Mouse (Mus musculus): ENCODE data around the gene Zfp212.

Gene Zfp212

GRCm38 (mm10) chr6:47920447-47921340 lies at the start of gene Zfp212:
Zfp212 (plus strand) TSS chr6:47920476.
- peak; percentile 77 for DNase-seq (ENCODE audit: low spot score)

GRCm38 (mm10) chr6:47872266-47872665 lies 48.0 kb upstream of the Zfp212 start:
- DNase-seq (ENCODE audit: low spot score), result no peak

DNA sequence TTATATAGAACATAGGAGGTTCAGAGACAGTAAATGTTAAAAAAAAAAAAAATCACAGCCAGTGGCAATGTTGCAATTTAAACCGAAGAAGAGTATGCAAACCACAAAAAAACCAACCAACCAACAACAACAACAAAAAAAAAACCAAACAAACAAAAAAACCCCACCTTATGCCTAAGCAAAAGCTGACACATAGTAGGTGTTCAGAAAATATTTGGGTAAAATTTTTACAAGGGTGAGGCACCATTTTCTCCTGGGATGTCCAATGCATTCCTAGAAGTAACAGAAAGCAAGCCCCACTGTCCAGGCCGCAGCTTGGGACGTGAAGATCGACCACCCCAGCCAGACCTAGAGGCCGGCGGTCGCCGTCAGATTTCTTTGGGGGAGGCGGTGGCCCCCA lies 43.2 kb upstream of the Zfp212 start, which contains the start of gene Zfp282:
Zfp282 (plus strand) TSS at position 147 of the 400 bp plus-strand sequence.
- no peak for DNase-seq (ENCODE audit: low spot score)

DNA sequence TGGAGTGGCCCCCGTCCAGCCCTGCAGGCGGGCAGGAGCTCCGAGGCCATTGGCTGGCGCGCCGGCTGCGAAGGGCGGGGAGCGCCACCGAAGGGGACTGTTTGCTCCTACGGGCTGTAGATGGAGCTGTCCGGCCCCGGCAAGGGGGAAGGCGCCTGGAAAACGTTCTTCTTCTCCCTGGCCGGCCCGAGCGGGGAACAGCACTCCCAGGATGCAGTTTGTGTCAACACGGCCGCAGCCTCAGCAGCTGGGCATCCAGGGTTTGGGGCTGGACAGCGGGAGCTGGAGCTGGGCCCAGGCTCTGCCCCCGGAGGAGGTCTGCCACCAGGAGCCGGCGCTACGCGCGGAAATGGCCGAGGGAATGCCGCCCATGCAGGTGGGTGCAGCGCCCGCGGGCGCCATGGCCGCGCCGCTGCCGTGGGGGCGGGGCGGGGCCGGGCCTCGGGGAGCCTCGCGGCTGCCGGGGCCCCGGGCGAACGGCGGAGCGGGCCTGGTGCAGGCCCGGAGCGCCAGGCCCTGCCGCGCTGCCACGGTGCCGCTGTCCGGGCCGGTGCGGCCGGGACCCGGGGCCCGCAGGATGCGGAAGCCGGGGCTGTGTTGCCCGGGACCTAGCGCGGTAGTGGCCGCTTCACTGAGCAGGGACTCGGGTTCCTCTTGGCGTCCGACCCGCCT lies 42.7 kb upstream of the Zfp212 start:
- peak; percentile 82 for DNase-seq (ENCODE audit: low spot score)

DNA sequence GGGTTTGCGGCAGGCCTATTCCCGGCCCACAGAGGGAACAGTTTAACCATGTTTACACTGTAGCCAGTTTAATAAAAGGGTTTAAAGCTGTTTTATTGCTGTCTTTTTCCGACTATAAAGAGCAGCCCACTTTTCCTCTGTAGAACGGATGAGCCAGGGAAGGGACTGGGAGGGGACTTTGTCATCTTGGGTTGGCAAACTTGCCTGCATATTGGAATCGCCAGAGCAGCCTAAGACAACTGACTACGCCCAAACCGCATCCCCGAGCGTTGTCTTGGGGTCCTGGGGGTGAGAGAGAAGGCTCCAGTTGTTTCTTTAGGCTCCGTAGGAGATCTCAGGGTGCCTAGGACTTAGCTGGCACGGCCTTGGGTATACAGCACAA lies 42.2 kb upstream of the Zfp212 start:
- no peak for DNase-seq (ENCODE audit: low spot score)

GRCm38 (mm10) chr6:47878593-47878992 lies 41.7 kb upstream of the Zfp212 start:
- no peak for DNase-seq (ENCODE audit: low spot score)

DNA sequence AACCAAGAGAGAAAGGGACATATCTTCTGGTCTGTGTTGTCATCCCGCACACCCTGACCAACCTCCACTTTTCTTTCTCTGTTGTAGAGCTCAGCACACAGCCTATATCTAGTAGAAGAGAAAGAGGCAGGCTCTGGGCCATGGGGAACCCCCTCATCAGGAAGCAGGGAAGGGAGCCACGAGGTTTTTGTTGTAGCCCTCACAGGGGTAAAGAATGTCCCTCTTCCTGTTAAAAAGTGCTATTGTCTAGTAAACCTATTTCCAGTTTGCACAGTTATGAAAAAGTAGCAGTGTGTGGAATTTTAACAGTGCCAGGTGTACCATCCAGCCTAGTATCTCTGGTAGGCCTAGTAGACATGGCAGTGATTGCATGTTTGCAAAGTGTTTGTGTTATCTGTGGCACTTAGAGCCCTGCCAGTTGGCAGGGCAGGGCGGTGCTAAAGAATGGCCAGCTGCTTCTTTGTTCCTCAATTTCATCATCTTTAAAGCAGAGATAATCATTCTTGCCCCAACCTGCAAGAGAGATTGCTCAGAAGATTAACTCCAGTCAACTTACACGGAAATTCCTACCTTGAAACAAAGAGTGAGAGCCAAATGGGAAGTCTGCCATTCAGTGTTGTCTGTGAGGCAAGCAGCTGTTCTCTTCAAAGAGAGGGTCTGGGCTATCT lies 41.1 kb upstream of the Zfp212 start:
- no peak for DNase-seq (ENCODE audit: low spot score)

DNA sequence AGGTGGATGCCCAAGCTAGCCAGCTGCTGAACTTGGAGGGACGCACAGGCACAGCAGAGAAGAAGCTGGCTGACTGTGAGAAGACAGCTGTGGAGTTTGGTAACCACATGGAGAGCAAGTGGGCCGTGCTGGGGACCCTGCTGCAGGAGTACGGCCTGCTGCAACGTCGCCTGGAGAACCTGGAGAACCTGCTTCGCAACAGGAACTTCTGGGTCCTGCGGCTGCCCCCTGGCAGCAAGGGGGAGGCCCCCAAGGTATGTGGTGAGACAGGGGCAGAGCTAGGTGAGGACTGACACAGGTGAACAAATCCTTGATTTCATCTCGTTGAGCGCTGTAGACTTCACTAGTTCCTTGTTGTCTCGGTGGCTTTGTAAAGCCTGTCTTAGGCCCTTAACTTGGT lies 40.1 kb upstream of the Zfp212 start:
- DNase-seq (ENCODE audit: low spot score), result peak; percentile 57

DNA sequence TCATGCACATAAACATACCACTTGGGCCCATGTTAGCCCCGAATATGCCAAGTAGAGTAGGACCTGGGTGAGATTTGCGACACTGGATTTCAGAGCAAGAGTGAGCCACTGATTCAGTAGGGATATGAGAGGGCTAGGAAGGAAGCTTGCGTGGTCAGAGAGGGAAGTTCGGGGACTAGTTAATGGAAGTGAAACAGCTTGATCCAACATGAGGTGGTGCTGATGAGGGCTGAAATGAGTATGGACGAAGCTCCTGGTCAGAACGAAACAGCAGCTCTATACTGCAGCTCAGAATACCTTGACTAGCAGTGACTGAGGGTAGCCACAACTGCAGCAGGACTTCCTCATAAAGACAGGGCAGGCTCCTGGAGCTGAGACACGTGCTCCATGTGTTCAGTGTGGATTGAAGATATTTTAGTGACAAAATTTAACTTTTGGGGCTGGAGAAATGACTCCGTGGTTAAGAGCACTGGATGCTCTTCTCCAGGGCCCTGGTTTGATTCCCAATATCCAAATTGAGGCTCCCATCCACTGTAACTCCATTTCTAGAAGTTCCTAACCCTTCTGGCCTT lies 31.4 kb upstream of the Zfp212 start:
- no peak for DNase-seq (ENCODE audit: low spot score)

GRCm38 (mm10) chr6:47899416-47899815 lies 20.9 kb upstream of the Zfp212 start:
- DNase-seq (ENCODE audit: low spot score), result no peak

DNA sequence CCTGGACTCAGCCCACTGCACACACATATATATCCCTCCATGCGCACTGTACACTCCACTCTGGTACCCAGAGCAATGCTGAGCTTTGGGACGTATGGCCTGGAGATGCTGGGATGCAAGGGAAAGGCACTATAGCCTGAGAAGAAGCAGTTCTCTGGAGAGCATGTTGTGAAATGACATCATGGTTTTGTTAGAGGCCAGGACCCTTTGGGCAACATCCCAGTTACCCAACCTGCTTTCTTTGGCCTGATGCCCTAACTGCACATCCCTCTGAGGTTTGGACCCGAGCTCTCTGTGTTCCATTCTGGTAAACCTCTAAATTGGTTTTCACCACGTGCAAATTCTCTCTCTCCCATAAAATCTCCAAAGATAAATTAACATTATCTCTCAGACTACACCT lies 16.7 kb upstream of the Zfp212 start:
- no peak for DNase-seq (ENCODE audit: low spot score)

- DNase-seq (ENCODE audit: low spot score), result no peak
These were observed 15.9 kb upstream of the Zfp212 start for GRCm38 (mm10) chr6:47904361-47904760.

GRCm38 (mm10) chr6:47904917-47905695 lies 15.2 kb upstream of the Zfp212 start:
- no peak for DNase-seq (ENCODE audit: low spot score)

- DNase-seq (ENCODE audit: low spot score), result no peak
These were observed 13.9 kb upstream of the Zfp212 start for GRCm38 (mm10) chr6:47906326-47906725.

- no peak for DNase-seq (ENCODE audit: low spot score)
These were observed 11.3 kb upstream of the Zfp212 start for GRCm38 (mm10) chr6:47909007-47909406.

DNA sequence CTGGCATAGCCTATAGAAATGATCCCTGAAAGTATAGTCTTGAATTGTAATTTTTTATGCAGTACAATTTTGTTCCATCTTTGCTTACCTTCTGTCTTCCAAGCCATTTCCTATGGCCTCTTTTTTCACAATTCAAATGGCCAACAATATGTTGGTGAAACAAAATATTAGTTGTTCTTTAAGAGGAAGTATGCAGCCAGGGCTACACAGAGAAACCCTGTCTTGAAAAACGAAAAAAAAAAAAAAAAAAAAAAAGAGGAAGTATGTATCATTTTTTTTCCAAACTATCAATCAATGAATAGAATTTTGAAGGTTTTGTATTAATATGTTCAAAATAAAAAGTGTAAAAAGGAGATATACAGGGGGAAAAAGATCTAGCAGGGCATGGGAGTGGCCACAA lies 8.6 kb upstream of the Zfp212 start:
- DNase-seq (ENCODE audit: low spot score), result no peak

DNA sequence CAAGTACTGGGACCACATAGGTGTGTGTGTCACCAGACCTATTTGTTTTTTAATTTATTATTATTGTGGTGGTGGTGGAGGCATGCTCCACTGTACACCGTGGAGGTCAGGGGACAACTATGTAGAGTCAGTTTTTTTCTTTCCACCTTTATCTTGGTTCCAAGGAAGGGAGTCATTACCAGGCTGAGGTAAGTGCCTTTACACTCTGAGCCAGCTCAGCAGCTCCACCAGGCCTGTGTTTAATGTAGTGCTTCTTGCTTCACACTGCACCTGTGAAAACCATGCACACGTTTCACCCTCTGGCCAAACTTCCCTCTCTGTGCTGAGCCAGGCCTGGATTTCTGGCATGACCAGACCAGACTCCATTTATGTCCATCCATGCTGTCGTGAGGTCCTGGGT lies 7.3 kb upstream of the Zfp212 start:
- no peak for DNase-seq (ENCODE audit: low spot score)

GRCm38 (mm10) chr6:47917051-47917450 lies 3.2 kb upstream of the Zfp212 start:
- DNase-seq (ENCODE audit: low spot score), result no peak

DNA sequence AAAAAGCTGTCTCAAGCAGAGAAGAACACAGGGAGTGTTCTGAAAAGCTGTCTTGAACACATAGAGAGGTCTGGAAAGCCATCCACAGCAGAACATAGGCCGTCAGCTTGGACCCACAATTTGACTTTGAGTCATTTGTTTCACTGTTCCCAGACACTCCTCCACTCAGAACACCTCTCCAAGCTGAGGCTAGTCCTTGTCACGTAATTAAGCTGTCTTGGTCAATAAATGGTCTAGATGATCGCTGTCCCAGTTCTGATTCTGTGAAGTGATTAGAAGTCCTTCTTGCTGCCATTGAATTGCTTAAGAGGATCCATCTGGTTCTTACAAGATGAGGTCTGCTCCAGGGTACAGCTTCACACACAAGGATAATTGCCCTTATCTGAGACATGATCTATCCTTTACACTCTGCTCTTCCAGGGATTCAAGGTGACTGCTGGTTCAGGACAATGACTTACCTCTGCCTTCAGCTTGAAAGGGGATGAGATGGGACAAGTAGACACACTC lies 1.5 kb upstream of the Zfp212 start:
- no peak for DNase-seq (ENCODE audit: low spot score)

DNA sequence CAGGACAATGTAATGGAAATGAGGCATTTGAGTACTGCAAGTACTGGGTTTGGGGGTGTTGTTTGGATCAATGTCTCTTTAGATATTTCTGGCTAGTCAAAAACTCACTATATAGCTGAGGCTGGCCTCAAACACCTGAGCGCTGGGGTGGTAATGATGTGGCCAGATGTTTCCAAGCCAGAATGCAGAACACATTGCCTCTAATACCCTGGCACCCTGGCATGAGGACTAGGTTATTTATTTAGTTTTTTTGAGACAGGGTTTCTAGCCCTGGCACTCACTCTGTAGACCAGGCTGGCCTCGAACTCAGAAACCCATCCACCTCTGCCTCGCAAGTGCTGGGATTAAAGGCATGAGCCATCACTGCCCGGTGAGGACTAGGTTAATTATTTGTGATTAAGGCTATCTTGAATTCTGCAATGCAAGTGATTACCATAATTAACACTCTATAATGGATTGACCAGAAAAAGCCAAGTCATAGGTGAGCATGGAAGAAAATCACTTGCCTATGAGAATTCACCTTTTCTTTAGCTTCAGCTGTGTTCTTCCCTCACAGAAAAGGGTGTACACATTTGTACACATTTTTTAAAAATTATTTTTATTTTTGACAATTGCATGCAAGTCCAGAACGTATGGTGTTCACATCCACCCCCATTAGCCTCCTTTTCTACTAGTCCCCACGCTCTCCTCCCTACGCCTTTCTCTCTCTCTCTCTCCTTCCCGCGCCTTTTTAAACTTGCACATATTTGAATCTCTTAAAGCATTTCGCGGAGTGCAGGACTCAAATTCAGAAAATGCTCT lies 430 bp upstream of the Zfp212 start:
- DNase-seq (ENCODE audit: low spot score), result no peak

DNA sequence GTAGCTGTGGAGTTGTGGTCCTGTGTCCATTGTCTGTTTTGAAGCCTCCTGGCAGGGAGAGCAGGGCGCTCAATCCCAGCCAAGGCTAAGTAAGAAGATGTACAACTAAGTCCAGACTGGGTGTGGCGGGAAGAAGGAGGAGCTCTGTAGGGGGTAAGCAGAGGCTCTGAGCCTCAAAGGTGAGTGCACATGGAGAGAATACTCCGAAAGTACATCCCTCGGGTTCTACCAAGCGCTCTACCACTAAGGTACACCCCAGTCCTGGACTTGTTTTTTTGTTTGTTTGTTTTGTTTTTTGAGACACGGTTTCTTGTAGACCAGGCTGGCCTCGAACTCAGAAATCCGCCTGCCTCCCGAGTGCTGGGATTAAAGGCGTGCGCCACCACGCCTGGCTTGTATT lies 22.2 kb downstream of the Zfp212 start:
- no peak for DNase-seq (ENCODE audit: low spot score)

All from urinary bladder, postnatal 25 days (tissue).